Mouse (Mus musculus) frontal cortex, postnatal 14 days (tissue): Measurements from ENCODE around the gene Gm35134.
"Not testable (repeated sequence)": the region's sequence is repeated elsewhere in the genome, so short reads cannot be mapped to it uniquely, and the experiment has no call there.

ENCODE experiments used
- DNase-seq, 2 experiments: peaks; one replicate each; pipeline ENCODE4 v3.0.0; 2022; ENCODE audit warnings: low spot score in 2 of 2

The Gm35134 gene

GRCm38 (mm10) chrY:19112707-19113106, at the start of gene Gm35134:
TSS of gene Gm35134 (plus strand) at chrY:19113007.
- not testable (repeated sequence) for DNase-seq
